Mouse (Mus musculus) heart, postnatal 0 days (tissue): Measurements from ENCODE around the gene Maats1. TPM values are rescaled to one million over a fixed set of nuclear protein-coding genes. Genes with fewer than 3 reads are reported as not detected.

ENCODE experiments used
- ATAC-seq: fragments of 200-750 bp; cut with Nextera tagmentation; 2 replicates; pipeline ENCODE4 v1.8.0; 2017; ENCODE audit warnings: low read depth, moderate number of reproducible peaks, moderate library complexity; ENCODE audit not compliant: insufficient read depth
- DNase-seq: peaks from one replicate; pipeline ENCODE4 v3.0.0-alpha.2; 2016; ENCODE audit warnings: low spot score
- H3K27ac ChIP-seq: fragments of 300-500 bp; sonication (generic); 2 replicates; pipeline ENCODE4 v1.5.1; 2014; ENCODE audit warnings: low read depth, mild to moderate bottlenecking
- H3K27me3 ChIP-seq: fragments of 300-500 bp; sonication (generic); 2 replicates; pipeline ENCODE4 v1.6.1; 2014; ENCODE audit warnings: low read length, mixed read lengths; ENCODE audit not compliant: control insufficient read depth, insufficient read depth
- H3K36me3 ChIP-seq: fragments of 300-500 bp; sonication (generic); replicated peaks from 2 replicates; pipeline ENCODE4 v1.6.1; 2014; ENCODE audit warnings: low read length, mixed read lengths; ENCODE audit not compliant: control insufficient read depth, insufficient read depth
- H3K4me1 ChIP-seq: fragments of 300-500 bp; sonication (generic); 2 replicates; pipeline ENCODE4 v1.6.1; 2014; ENCODE audit warnings: antibody characterized with exemption; ENCODE audit not compliant: control insufficient read depth, insufficient read depth
- H3K4me2 ChIP-seq: fragments of 300-500 bp; sonication (generic); 2 replicates; pipeline ENCODE4 v1.6.1; 2014; ENCODE audit warnings: low read depth, mild to moderate bottlenecking, low read length, moderate library complexity
- H3K4me3 ChIP-seq: fragments of 300-500 bp; sonication (generic); 2 replicates; pipeline ENCODE4 v1.5.1; 2014; ENCODE audit warnings: low read depth, low read length
- H3K9ac ChIP-seq: fragments of 300-500 bp; sonication (generic); replicated peaks from 2 replicates; pipeline ENCODE4 v1.6.1; 2014; ENCODE audit warnings: low read depth, low read length, mixed read lengths
- H3K9me3 ChIP-seq: fragments of 300-500 bp; sonication (generic); replicated peaks from 2 replicates; pipeline ENCODE4 v1.6.1; 2016; ENCODE audit warnings: low read length; ENCODE audit not compliant: control insufficient read depth
- CTCF ChIP-seq: IDR thresholded peaks from 2 replicates; pipeline ENCODE4 v1.5.1; 2016; ENCODE audit warnings: antibody characterized with exemption, control low read depth, low read depth
- EP300 ChIP-seq: IDR thresholded peaks from 2 replicates; pipeline ENCODE4 v1.6.1; 2016; ENCODE audit warnings: antibody characterized with exemption, low read depth
- WGBS: fragments of 180-500 bp; shearing (Covaris S2); extraction: QIAGEN DNeasy Blood & Tissue Kit; methylation state at CpG from one replicate; pipeline ENCODE4 v1.1.7; 2014; 5-methylcytosine and 5-hydroxymethylcytosine counted together
- polyA plus RNA-seq: library from polyadenylated mRNA; unstranded; fragments of >200 nt; fragmentation: Nextera tagmentation; extraction: Ambion mirVana; gene quantifications from 2 replicates; pipeline ENCODE4 v1.2.1, GENCODE M21; 2015
- total RNA-seq: library from RNA; depleted of rRNA; stranded (reverse); fragments of >200 nt; gene quantifications from 2 replicates; pipeline ENCODE4 v1.2.3, GENCODE M21; 2014; ENCODE audit warnings: low replicate concordance; rRNA removed

Maats1 gene
- total RNA-seq (not detected in 2 replicates), polyA plus RNA-seq (0.10 and 0.15 TPM in 2 replicates)

GRCm38 (mm10) chr16:38341396-38342324, at the start of gene Maats1:
Maats1 (minus strand) TSS chr16:38342143.
- H3K36me3 ChIP-seq: no peaks in the 10 kb centered on the region
- H3K9me3 ChIP-seq: no peaks in the 10 kb centered on the region
- peak within 1 kb of the TSS; percentile 62 for H3K4me2 ChIP-seq
- peak; percentile 83 for DNase-seq
- TF ChIP-seq CTCF (no peak), EP300 (no peak)
- H3K4me3 ChIP-seq: peak within 1 kb of the TSS; percentile 42
- ATAC-seq: peak; percentile 80
- WGBS: 15% methylated on average over 30 of the region's 30 CpGs
- peaks cover 8% of the 10 kb centered on the region for H3K4me1 ChIP-seq
- H3K27me3 ChIP-seq: no peaks in the 10 kb centered on the region
- H3K27ac ChIP-seq: 0 out of 2 replicates have a peak within 1 kb of the TSS, but pooled peaks have one; percentile 28
- peak within 1 kb of the TSS; percentile 48; the same call in 1 of the 2 replicates for H3K9ac ChIP-seq

- Histone ChIP-seq H3K4me3 (no peak overlapping the region), H3K36me3 (no peaks in the 10 kb centered on the region), H3K27ac (no peak overlapping the region), H3K4me1 (no peaks in the 10 kb centered on the region), H3K4me2 (no peak overlapping the region), H3K9me3 (no peaks in the 10 kb centered on the region), H3K27me3 (no peaks in the 10 kb centered on the region), H3K9ac (no peak overlapping the region)
- WGBS: 86% methylated on average over 7 of the region's 7 CpGs
- TF ChIP-seq EP300 (no peak), CTCF (no peak)
- DNase-seq: no peak
- no peak for ATAC-seq
These were observed 48.4 kb upstream of the Maats1 start for GRCm38 (mm10) chr16:38390322-38390721.

GRCm38 (mm10) chr16:38389284-38389893, 47.4 kb upstream of the Maats1 start:
- Histone ChIP-seq H3K4me3 (no peak overlapping the region), H3K9me3 (no peaks in the 10 kb centered on the region), H3K27me3 (no peaks in the 10 kb centered on the region), H3K4me2 (no peak overlapping the region), H3K9ac (no peak overlapping the region), H3K4me1 (no peaks in the 10 kb centered on the region), H3K36me3 (no peaks in the 10 kb centered on the region), H3K27ac (no peak overlapping the region)
- no peak for DNase-seq
- no peak for ATAC-seq
- TF ChIP-seq CTCF (no peak), EP300 (no peak)
- WGBS: 77% methylated on average over 8 of the region's 8 CpGs

GRCm38 (mm10) chr16:38388757-38389156, 46.8 kb upstream of the Maats1 start:
- no peak for TF ChIP-seq CTCF
- TF ChIP-seq EP300: no peak
- no peak for ATAC-seq
- no peak overlapping the region for H3K27ac ChIP-seq
- H3K9me3 ChIP-seq: no peaks in the 10 kb centered on the region
- H3K4me3 ChIP-seq: no peak overlapping the region
- no peak overlapping the region for H3K9ac ChIP-seq
- no peak overlapping the region for H3K4me2 ChIP-seq
- DNase-seq: no peak
- WGBS: 68% methylated on average over 6 of the region's 6 CpGs
- no peaks in the 10 kb centered on the region for H3K4me1 ChIP-seq
- no peaks in the 10 kb centered on the region for H3K27me3 ChIP-seq
- no peaks in the 10 kb centered on the region for H3K36me3 ChIP-seq

GRCm38 (mm10) chr16:38387389-38387788, 45.4 kb upstream of the Maats1 start:
- Histone ChIP-seq H3K4me2 (no peak overlapping the region), H3K9me3 (no peaks in the 10 kb centered on the region), H3K4me3 (no peak overlapping the region), H3K27me3 (no peaks in the 10 kb centered on the region), H3K36me3 (no peaks in the 10 kb centered on the region), H3K4me1 (no peaks in the 10 kb centered on the region), H3K9ac (no peak overlapping the region), H3K27ac (no peak overlapping the region)
- TF ChIP-seq EP300: no peak
- TF ChIP-seq CTCF: no peak
- DNase-seq (no peak), ATAC-seq (no peak)
- WGBS: 77% methylated on average over 6 of the region's 6 CpGs
